Mouse (Mus musculus) layer of hippocampus, adult 18-20 months (tissue): Measurements from ENCODE around the gene Pnpla8. TPM values are rescaled to one million over a fixed set of nuclear protein-coding genes. Genes with fewer than 3 reads are reported as not detected.
"Not testable (repeated sequence)": the region's sequence is repeated elsewhere in the genome, so short reads cannot be mapped to it uniquely, and the experiment has no call there.

Experiments
- DNase-seq, 2 experiments: peaks; one replicate each; pipeline ENCODE4 v3.0.0; 2022; ENCODE audit warnings: low spot score in 2 of 2
- long read RNA-seq: library from polyadenylated mRNA; stranded (forward); transcript quantifications from one replicate; pipeline ENCODE4 v2.0.0, GENCODE M21; 2021
- total RNA-seq, 2 experiments: library from RNA; stranded (reverse); gene quantifications; 2 replicates each; pipeline ENCODE4 v1.2.3; 2021

Pnpla8 gene
- 100 to 1,000 TPM; 122 to 123 TPM for total RNA-seq
- long read RNA-seq, full-length matches to known transcripts = 148 of 185 reads
- long read RNA-seq, partial matches to known transcripts = 9 of 185 reads
- long read RNA-seq, other reads (novel, unspliced or antisense) = 28 of 185 reads

- not testable (repeated sequence) for DNase-seq
These were observed at the start of gene Pnpla8 for GRCm38 (mm10) chr12:44221070-44221469. Pnpla8 (plus strand) TSS chr12:44221370.

GRCm38 (mm10) chr12:44176331-44177037 is 44.7 kb upstream of the Pnpla8 start:
- peak in 1 of 2 experiments; percentile 4 for DNase-seq

GRCm38 (mm10) chr12:44177038-44177355 is 44.2 kb upstream of the Pnpla8 start:
- DNase-seq = peak in 1 of 2 experiments; percentile 63

- peak; percentile 47 to 86 for DNase-seq
These were observed 39.8 kb upstream of the Pnpla8 start for GRCm38 (mm10) chr12:44181081-44181982.

- DNase-seq = no peak
These were observed 23.2 kb upstream of the Pnpla8 start for GRCm38 (mm10) chr12:44197873-44198525.

GRCm38 (mm10) chr12:44209141-44209823 is 11.9 kb upstream of the Pnpla8 start:
- peak in 1 of 2 experiments; percentile 31 for DNase-seq

GRCm38 (mm10) chr12:44209824-44210752 is 11.1 kb upstream of the Pnpla8 start, which contains the start of gene Dnajb9:
Dnajb9 (minus strand) TSS chr12:44210326.
- DNase-seq = peak; percentile 100

- DNase-seq = no peak
These were observed 9.6 kb upstream of the Pnpla8 start for GRCm38 (mm10) chr12:44211555-44211954.

GRCm38 (mm10) chr12:44221651-44222356 is 634 bp downstream of the Pnpla8 start:
- peak in 1 of 2 experiments; percentile 13 for DNase-seq

GRCm38 (mm10) chr12:44223044-44223443 is 1.9 kb downstream of the Pnpla8 start:
- DNase-seq = no peak

- no peak for DNase-seq
These were observed 3.5 kb downstream of the Pnpla8 start for GRCm38 (mm10) chr12:44224650-44225049.

GRCm38 (mm10) chr12:44241090-44241489 is 19.9 kb downstream of the Pnpla8 start:
- no peak for DNase-seq

GRCm38 (mm10) chr12:44242407-44242806 is 21.2 kb downstream of the Pnpla8 start:
- no peak for DNase-seq

- no peak for DNase-seq
These were observed 24.6 kb downstream of the Pnpla8 start for GRCm38 (mm10) chr12:44245739-44246138.

GRCm38 (mm10) chr12:44248309-44248977 is 27.3 kb downstream of the Pnpla8 start:
- no peak for DNase-seq

GRCm38 (mm10) chr12:44262612-44263011 is 41.4 kb downstream of the Pnpla8 start:
- no peak for DNase-seq

- no peak for DNase-seq
These were observed 44.5 kb downstream of the Pnpla8 start for GRCm38 (mm10) chr12:44265651-44266050.

GRCm38 (mm10) chr12:44267196-44267595 is 46.0 kb downstream of the Pnpla8 start:
- DNase-seq = no peak
